ENCODE assay signal across 23 mouse cellular contexts in the genomic region with DNA sequence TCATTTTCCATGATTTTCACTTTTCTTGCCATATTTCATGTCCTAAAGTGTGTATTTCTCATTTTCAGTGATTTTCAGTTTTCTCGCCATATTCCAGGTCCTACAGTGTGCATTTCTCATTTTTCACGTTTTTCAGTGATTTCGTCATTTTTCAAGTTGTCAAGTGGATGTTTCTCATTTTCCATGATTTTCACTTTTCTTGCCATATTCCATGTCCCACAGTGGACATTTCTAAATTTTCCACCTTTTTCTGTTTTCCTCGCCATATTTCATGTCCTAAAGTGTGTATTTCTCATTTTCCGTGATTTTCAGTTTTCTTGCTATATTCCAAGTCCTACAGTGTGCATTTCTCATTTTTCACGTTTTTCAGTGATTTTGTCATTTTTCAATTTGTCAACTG. TPM values are rescaled to one million over a fixed set of nuclear protein-coding genes. Genes with fewer than 3 reads are reported as not detected.
A peak's percentile ranks its signal among the peaks of the same experiment; 100 is the strongest.
DNase-seq lines count a peak whose midpoint lies in the region; TF ChIP-seq lines count a peak whose summit lies in the region.
"Not testable (repeated sequence)": the region's sequence is repeated elsewhere in the genome, so short reads cannot be mapped to it uniquely, and the experiment has no call there.
"Had no signal": no experiment of that assay in that cellular context is flagged by ENCODE, and none has a peak within 500 bp of the region (broad histone marks: within the 10 kb centered on the region; RNA-seq: fewer than 3 reads in every experiment).

No protein-coding gene starts in this region.

- not testable (repeated sequence) for H3K36me3 ChIP-seq in kidney, adult 2 months (ENCODE audit: control insufficient read depth, insufficient read depth, low read length)

- WGBS in kidney, adult 2 months, result 81% methylated on average over 6 of the region's 6 CpGs

- peak; percentile 7 for DNase-seq in adrenal gland, postnatal 10 days
- DNase-seq in gastrocnemius, adult 18-20 months (ENCODE audit: low spot score), result peak; percentile 1
- DNase-seq in kidney, adult 2 months, result peak; percentile 2
- peak; percentile 7 for DNase-seq in lung, postnatal 10 days
- DNase-seq in spleen, postnatal 10 days (ENCODE audit: low spot score in 2 of 2), result peak; percentile 5 to 23
- peak; percentile 48 for DNase-seq in testis, postnatal 10 days (ENCODE audit: low spot score)

- not testable (repeated sequence) for H3K27ac ChIP-seq in kidney, adult 2 months (ENCODE audit: insufficient read depth, low read depth, low read length)

- H3K4me3 ChIP-seq in kidney, adult 2 months (ENCODE audit: insufficient read depth, low read depth, low read length), result not testable (repeated sequence)

- TF ChIP-seq CTCF in kidney, adult 2 months (conservative IDR thresholded peaks at IDR 0.05; ENCODE audit: insufficient read depth, insufficient read length, low read depth, low read length), result not testable (repeated sequence)

- not testable (repeated sequence) for H3K4me1 ChIP-seq in kidney, adult 2 months (ENCODE audit: control insufficient read depth, insufficient read depth, low read length)

- not testable (repeated sequence) for H3K27me3 ChIP-seq in kidney, adult 2 months (replicated peaks; ENCODE audit: control insufficient read depth, insufficient read depth, low read length)

- not testable (repeated sequence) for TF ChIP-seq POLR2A in kidney, adult 2 months (IDR thresholded peaks at IDR 0.05; ENCODE audit: low read depth, low read length)

RNA-seq across cellular contexts. Expression of a gene that starts 0.4 kb away (rescaled TPM):
- total RNA-seq in adrenal gland, postnatal 10 days (2021), result not detected
- not detected for total RNA-seq in gastrocnemius, adult 18-20 months (2021)
- polyA plus RNA-seq in kidney, adult 2 months (2012; rRNA removed), result not detected in 2 replicates
- total RNA-seq: adrenal gland, adult 8-10 months; adrenal gland, postnatal 4 days; forebrain, postnatal 0 days; gastrocnemius, adult 2 months; gastrocnemius, postnatal 36 days; heart, adult 18-20 months; heart, postnatal 14 days; hematopoietic stem cell, adult 5-6 weeks; hindbrain, postnatal 0 days had no signal
- polyA plus RNA-seq: brain, embryonic 14.5 days; embryonic facial prominence, embryonic 10.5 days; embryonic facial prominence, embryonic 14.5 days; forebrain, embryonic 13.5 days; forebrain, postnatal 0 days; heart, embryonic 11.5 days; heart, embryonic 15.5 days; hindbrain, embryonic 13.5 days; hindbrain, postnatal 0 days had no signal

RNA-seq across cellular contexts. Expression of a gene that starts 1.3 kb away (rescaled TPM):
- total RNA-seq in adrenal gland, postnatal 10 days (2021), result 1 to 10 TPM; 1.3 to 1.7 TPM
- under 1 TPM in 1 of 2 experiments, not detected in 1; 0.39 TPM for total RNA-seq in gastrocnemius, adult 18-20 months (2021)
- not detected in 2 replicates for polyA plus RNA-seq in kidney, adult 2 months (2012; rRNA removed)
- total RNA-seq: gastrocnemius, adult 2 months; heart, postnatal 14 days; hindbrain, postnatal 0 days had no signal
- polyA plus RNA-seq: embryonic facial prominence, embryonic 10.5 days; embryonic facial prominence, embryonic 14.5 days; heart, embryonic 11.5 days had no signal

RNA-seq across cellular contexts. Expression of a gene that starts 3.0 kb away (rescaled TPM):
- 1 to 10 TPM in 1 of 2 experiments, not detected in 1; 1.1 TPM for total RNA-seq in adrenal gland, postnatal 10 days (2021)
- under 1 TPM in 1 of 2 experiments, not detected in 1; 0.48 TPM for total RNA-seq in gastrocnemius, adult 18-20 months (2021)
- polyA plus RNA-seq in kidney, adult 2 months (2012; rRNA removed), result not detected in 2 replicates
- total RNA-seq: gastrocnemius, adult 2 months; gastrocnemius, postnatal 36 days; heart, postnatal 14 days; hindbrain, postnatal 0 days had no signal
- polyA plus RNA-seq: embryonic facial prominence, embryonic 10.5 days; embryonic facial prominence, embryonic 14.5 days; forebrain, postnatal 0 days; heart, embryonic 11.5 days; heart, embryonic 15.5 days had no signal

RNA-seq across cellular contexts. Expression of a gene that starts 7.5 kb away (rescaled TPM):
- 1 to 10 TPM; 1.4 to 3.2 TPM for total RNA-seq in adrenal gland, postnatal 10 days (2021)
- total RNA-seq in gastrocnemius, adult 18-20 months (2021), result not detected
- polyA plus RNA-seq in kidney, adult 2 months (2012; rRNA removed), result not detected in 2 replicates
- total RNA-seq: forebrain, postnatal 0 days; gastrocnemius, adult 2 months; gastrocnemius, postnatal 36 days; hindbrain, postnatal 0 days had no signal
- polyA plus RNA-seq: embryonic facial prominence, embryonic 10.5 days; embryonic facial prominence, embryonic 14.5 days; forebrain, postnatal 0 days; heart, embryonic 11.5 days had no signal

RNA-seq across cellular contexts. Expression of a gene that starts 9.3 kb away (rescaled TPM):
- total RNA-seq in adrenal gland, postnatal 10 days (2021), result 1 to 10 TPM in 1 of 2 experiments, under 1 TPM in 1; 0.57 to 1.8 TPM
- total RNA-seq in gastrocnemius, adult 18-20 months (2021), result not detected
- polyA plus RNA-seq in kidney, adult 2 months (2012; rRNA removed), result not detected in 2 replicates
- total RNA-seq: ES-E14; forebrain, postnatal 0 days; gastrocnemius, adult 2 months; gastrocnemius, postnatal 36 days; heart, adult 18-20 months; heart, postnatal 14 days had no signal
- polyA plus RNA-seq: brain, embryonic 14.5 days; embryonic facial prominence, embryonic 10.5 days; embryonic facial prominence, embryonic 14.5 days; heart, embryonic 11.5 days; heart, embryonic 15.5 days had no signal
